Mouse (Mus musculus) liver, embryonic 14.5 days (tissue): ENCODE measurements at regions not wholly inside any gene's neighbourhood (a gene's known extent, or its start where the extent isn't known, plus 50 kb on each side); places are given as distances from the start of the nearest gene placed in this dataset.

Experiments
- CTCF ChIP-seq: IDR thresholded peaks from 2 replicates; pipeline ENCODE4 v1.5.1; 2016; ENCODE audit warnings: antibody characterized with exemption, low read depth, control low read depth
- EP300 ChIP-seq: IDR thresholded peaks from 2 replicates; pipeline ENCODE4 v1.6.1; 2016; ENCODE audit warnings: antibody characterized with exemption, low read depth

- TF ChIP-seq CTCF = no peak
- no peak for TF ChIP-seq EP300
Observed at GRCm38 (mm10) chr3:70176391-70176790, 169.0 kb downstream of the Otol1 start.
